Mouse (Mus musculus) kidney, postnatal 4 days (tissue): ENCODE results near the gene Pate2.
"Not testable (repeated sequence)": the region's sequence is repeated elsewhere in the genome, so short reads cannot be mapped to it uniquely, and the experiment has no call there.

Experiments
- DNase-seq, 2 experiments: peaks; one replicate each; pipeline ENCODE4 v3.0.0; 2021; ENCODE audit warnings: mixed read lengths in 2 of 2

Pate2 gene

DNA sequence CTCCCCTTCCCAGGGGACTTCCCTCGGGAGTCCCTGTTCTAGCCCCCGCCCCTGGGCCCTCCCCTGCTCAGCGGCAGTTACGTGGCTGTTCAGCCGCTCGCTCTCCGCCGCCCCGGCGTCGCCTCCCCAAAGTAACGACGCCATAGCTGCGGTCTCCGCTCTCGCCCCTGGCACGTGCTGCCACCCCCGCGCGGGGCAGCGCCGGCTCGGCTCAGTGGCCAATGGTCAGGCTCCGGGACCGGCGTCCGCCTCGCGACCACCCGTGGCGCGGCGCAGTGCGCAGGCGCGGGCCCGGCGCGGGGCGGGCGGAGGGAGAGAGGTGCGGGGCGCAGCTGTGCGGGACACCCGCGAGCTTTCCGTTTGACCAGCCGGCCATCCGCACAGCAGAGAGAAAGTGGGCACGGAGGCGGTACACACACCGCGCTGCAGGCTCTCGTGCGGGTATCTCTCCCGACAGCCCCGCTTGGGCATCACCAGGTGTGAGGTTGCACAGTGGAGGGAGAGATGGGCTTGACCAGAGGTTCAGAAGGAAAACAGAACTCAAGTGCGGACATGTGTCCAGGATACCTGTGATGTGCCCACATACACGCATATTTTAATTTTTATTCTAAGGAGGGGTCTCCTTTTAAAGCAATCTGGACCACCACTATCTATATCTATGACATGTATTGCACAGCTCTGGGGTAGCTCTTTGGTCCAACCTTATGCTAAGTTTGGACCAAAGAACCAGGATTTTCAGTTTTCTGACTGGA is 11.7 kb upstream of the Pate2 start, which contains the start of the genes Ddx25 and Pus3:
Gene Ddx25, minus strand, starts transcription at position 272 of the 752 bp plus-strand sequence.
Gene Pus3, plus strand, starts transcription at position 339 of the 752 bp plus-strand sequence.
- DNase-seq = peak; percentile 53 to 69

- DNase-seq = peak; percentile 84 to 89
These were observed 10.8 kb upstream of the Pate2 start for GRCm38 (mm10) chr9:35559009-35559890.

DNA sequence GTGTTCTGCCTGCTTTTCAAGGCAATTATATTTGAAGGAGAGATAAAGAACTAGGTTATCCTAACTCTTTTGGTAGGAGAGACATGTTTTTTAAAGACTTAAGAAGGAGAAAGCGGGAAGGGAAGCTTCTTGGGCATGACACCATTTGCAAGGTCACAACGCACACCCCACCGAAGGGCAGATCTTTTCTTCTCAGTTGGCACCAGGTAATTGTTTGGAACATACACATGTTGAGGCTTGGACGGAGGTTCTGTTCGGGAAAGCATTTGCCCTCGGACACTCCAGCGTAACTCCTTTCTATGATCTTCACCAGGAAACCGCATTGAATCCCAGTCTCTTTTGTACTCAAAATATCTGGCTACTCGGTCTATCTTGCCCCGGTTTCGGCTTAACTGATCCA is 9.0 kb upstream of the Pate2 start:
- no peak for DNase-seq

- DNase-seq = no peak
These were observed 8.5 kb upstream of the Pate2 start for GRCm38 (mm10) chr9:35561583-35561982.

- no peak for DNase-seq
These were observed 5.4 kb upstream of the Pate2 start for GRCm38 (mm10) chr9:35564536-35565240.

DNA sequence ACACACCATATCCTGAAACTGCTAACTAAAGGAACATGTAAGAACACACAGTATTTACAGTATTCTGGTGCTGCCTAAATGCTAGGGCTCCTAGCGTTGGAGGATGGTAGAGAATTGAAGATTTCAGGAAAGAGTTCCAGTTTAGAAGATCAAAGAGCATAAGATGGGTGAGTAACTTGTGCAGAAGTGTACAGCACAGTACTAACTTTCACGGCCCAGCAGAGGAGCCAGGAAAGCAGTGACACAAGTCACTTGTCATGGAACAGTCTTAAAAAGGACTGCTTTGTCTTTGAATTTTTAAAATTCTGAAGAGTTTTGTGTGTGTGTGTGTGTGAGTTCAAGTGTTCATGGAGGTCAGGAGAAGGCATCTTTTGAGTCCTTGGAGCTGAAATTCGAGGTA is 2.1 kb upstream of the Pate2 start:
- DNase-seq = no peak

DNA sequence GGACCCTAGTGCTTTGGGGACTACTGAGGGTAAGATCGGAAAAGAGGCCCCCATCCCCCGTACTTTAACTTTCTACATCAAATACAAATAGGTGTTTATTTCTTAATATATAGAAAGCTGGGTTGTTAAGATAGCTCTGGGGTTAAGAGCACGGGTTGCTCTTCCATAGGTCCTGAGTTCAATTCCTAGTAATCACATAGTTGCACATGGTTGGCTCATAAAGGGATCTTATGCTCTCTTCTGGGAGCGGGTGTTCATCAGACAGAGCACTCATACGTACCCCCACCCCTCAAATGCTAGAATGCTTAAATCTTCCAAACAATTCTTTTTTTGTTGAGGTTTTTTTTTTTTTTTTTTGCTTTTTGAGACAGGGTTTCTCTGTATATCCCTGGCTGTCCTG is 579 bp downstream of the Pate2 start:
- no peak for DNase-seq

- peak; percentile 8 to 10 for DNase-seq
These were observed 4.3 kb downstream of the Pate2 start for GRCm38 (mm10) chr9:35574416-35574815.

DNA sequence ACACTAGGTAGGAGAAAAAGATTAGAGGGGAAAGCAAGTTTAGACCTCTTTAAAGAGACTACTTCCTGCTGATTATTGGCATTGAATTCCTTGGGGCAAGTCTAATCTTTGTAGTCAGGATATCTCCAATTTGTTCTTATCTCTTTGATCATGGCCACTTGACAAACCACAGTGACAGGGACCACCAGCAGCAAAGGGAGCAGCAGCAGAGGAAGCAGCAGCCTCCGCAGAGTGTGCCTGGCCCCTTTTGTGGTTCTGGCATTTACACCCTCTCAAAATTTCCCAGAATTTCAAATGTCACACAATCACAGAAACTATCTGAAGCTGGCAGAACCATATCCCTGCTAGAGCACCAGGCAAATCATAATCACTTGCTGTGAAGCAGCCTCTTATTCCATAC is 17.6 kb downstream of the Pate2 start:
- DNase-seq = no peak

DNA sequence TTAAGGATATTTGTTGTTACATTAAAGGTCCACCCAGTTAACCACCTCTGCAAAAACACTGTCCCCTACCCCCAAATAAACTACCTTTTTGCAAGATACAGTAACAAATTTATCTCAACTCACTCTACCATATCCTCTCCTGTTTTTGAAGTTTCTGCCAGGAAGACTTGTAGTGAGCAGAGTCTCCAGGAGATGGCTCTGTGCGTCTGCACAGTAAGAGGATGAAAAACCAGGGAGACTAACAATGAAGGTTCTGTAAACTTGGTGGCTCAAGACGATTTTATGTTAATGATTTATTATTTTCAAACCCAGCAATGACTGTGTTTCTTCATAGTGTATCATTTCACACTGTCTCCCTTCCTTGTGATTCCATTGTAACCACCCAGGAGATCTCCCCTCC is 22.8 kb downstream of the Pate2 start:
- DNase-seq = peak; percentile 48 to 56

DNA sequence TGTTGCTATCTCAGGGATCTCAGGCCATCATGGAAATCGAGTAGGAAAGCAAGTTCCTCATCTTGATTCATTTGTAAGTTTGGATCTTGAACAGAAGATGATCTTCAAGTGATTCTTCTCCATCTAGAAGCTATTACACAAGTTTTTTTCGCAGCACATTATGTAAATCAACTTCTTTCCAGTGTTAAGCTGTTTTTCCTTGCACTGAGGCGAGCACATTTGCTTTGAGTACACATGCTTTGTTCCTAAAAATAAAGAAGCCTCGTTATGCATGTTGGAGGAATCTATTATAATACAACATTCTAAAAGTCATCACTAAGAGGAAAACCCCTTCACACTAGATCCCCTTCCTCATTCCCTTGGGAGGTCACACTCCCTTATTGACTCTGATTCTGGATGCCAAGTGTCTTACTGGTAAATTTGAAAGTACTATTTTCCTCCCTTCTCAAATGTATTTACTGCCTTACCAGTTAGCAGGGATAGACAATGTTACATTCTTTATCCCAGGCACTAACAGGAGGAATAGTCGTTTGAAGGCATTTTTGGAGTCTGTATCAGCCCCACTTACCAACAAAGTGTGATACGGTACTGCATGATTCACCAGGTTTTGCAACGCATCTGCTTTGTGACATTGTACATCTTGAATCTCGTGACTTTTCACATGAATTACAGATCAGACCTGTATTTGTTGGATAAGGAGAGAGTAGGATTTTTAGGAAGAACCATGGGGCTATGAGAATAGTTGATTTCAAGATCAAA is 37.7 kb downstream of the Pate2 start:
- no peak for DNase-seq

DNA sequence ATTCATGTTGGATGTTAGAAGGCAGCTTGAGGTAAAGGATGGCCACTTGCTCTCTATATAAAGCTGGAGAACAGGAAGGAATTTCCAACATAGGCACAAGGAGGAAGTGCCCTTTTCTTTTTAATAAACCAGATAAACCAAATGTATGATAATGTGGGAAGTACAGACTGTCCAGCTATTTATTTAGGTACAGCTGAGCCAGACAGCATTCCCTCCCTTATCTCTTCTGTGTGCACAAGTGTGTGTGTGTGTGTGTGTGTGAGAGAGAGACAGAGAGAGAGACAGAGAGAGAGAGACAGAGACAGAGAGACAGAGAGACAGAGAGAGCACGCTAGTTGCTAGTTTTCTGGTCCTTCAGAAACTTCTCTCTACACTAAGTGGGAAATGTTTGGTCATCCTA is 41.8 kb downstream of the Pate2 start, which contains the start of gene Pate4:
Gene Pate4, minus strand, starts transcription at position 101 of the 400 bp plus-strand sequence.
- DNase-seq = no peak

GRCm38 (mm10) chr9:35614005-35614404 is 43.9 kb downstream of the Pate2 start:
- DNase-seq = no peak

- DNase-seq = not testable (repeated sequence)
These were observed 46.7 kb downstream of the Pate2 start for GRCm38 (mm10) chr9:35616784-35617183.

GRCm38 (mm10) chr9:35632981-35633380 is 62.9 kb downstream of the Pate2 start:
- DNase-seq = peak in 1 of 2 experiments; percentile 5

- DNase-seq = no peak
These were observed 78.0 kb downstream of the Pate2 start, which contains the start of gene Pate3 for GRCm38 (mm10) chr9:35648102-35648501. Gene Pate3, minus strand, starts transcription at chr9:35648202.

DNA sequence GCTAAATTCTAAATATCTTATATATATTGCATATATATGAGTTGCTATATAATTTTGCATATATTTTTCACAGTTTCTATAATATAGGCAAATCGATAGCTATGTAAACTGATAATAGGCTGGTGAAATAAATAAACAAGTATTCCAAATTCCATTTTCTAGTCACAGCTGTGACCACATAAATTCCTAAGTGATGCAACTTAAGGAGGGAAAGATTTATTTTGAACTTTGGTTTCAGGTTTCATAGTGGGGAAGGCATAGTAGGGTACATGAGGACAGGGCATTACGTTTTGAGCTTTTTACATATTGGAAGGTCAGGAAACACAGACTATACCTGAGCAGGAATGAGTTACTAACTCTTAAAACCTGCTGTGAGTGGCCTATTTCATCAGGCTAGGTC is 103.5 kb downstream of the Pate2 start:
- no peak for DNase-seq

GRCm38 (mm10) chr9:35687013-35687412 is 116.9 kb downstream of the Pate2 start, which contains the start of gene Pate1:
Gene Pate1, minus strand, starts transcription at chr9:35687390.
- DNase-seq = no peak

DNA sequence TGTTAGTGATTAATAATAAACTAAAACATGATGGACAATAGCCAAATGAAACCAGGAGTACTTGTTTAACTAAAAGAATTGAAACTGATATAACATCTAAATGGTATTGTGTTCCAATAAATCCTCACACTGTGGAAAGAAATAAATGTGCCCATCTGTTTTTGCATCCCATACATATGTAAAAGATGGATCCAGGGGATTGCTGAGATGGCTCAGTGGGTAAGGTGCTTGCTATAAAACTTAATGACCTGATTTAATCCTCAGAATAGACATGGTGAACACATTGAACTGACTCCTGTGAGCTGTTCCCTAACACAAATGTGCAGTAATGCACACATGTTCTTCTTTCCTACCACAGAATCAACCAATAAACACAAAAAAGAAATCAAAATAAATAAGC is 121.8 kb downstream of the Pate2 start:
- DNase-seq = no peak

DNA sequence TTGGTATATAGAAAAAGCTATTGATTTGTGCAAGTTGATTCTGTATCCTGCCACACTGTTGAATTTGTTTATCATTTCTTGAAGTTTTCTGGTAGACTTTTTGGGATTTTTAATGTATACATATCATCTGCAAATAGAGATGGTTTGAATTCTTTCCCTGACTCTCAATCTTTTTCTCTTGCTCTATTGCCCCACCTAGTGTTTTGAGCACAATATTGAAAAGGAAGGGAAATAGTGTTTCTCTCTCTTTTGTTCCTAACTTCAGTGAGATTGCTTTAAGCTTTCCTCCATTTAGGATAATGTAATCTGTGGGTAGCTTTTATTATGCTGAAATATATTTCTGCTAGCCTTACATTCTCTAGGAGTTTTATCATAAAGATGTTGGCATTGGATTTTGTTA is 137.2 kb downstream of the Pate2 start:
- no peak for DNase-seq
